Mouse (Mus musculus): ENCODE results near the gene Exoc4. TPM values are rescaled to one million over a fixed set of nuclear protein-coding genes. Genes with fewer than 3 reads are reported as not detected.

Exoc4 gene
- polyA plus RNA-seq, 1 experiment from 2014 or later, result 9.5 TPM

DNA sequence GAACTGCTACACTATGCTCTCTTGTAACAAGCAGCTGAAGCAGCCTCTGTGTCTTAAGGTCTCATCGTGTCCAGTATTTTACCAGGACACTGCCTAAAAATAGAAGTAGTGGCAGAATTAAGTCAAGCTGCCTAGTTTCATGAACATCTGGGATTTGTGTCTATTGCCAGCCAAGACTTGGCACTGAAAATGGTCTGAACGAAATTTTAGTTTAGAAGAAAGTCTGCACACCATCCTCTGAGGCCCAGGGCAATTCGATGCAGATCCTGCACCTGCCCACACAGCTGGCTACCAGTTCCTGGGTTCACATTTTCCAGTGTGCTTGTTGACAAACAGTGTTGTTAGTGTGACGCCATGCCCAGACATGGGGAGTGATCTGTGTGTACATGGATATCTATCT, 303.0 kb downstream of the Exoc4 start:
- Histone ChIP-seq H3K4me2 (replicated peaks; ENCODE audit: low read depth) (no peak overlapping the region), H3K4me1 (replicated peaks; ENCODE audit: control insufficient read depth, insufficient read depth) (no peaks in the 10 kb centered on the region), H3K27me3 (ENCODE audit: control insufficient read depth, insufficient read depth, low read length) (no peaks in the 10 kb centered on the region), H3K27ac (replicated peaks) (no peak overlapping the region), H3K9me3 (ENCODE audit: control insufficient read depth, low read length) (no peaks in the 10 kb centered on the region), H3K36me3 (ENCODE audit: control insufficient read depth, insufficient read depth, low read length) (no peaks in the 10 kb centered on the region), H3K9ac (ENCODE audit: low read length) (no peak overlapping the region), H3K4me3 (ENCODE audit: low read depth, low read length) (no peak overlapping the region)
- TF ChIP-seq CTCF (IDR thresholded peaks at IDR 0.05; ENCODE audit: low read depth) (no peak), EP300 (optimal IDR thresholded peaks at IDR 0.05) (no peak)
- 71% methylated on average over 4 of the region's 4 CpGs for WGBS
- ATAC-seq (ENCODE audit: low FRiP score, low TSS enrichment), result no peak
- no peak for DNase-seq (ENCODE audit: low spot score)

- H3K27me3 ChIP-seq (ENCODE audit: control insufficient read depth, insufficient read depth, low read length), result no peaks in the 10 kb centered on the region
- DNase-seq (ENCODE audit: low spot score) (no peak), ATAC-seq (ENCODE audit: low FRiP score, low TSS enrichment) (no peak)
- 78% methylated on average over 1 of the region's 1 CpGs for WGBS
- H3K9me3 ChIP-seq (ENCODE audit: control insufficient read depth, low read length), result no peaks in the 10 kb centered on the region
- no peaks in the 10 kb centered on the region for H3K36me3 ChIP-seq (ENCODE audit: control insufficient read depth, insufficient read depth, low read length)
- H3K9ac ChIP-seq (ENCODE audit: low read length), result no peak overlapping the region
- no peak overlapping the region for H3K4me2 ChIP-seq (replicated peaks; ENCODE audit: low read depth)
- TF ChIP-seq EP300 (optimal IDR thresholded peaks at IDR 0.05) (no peak), CTCF (IDR thresholded peaks at IDR 0.05; ENCODE audit: low read depth) (no peak)
- H3K4me1 ChIP-seq (replicated peaks; ENCODE audit: control insufficient read depth, insufficient read depth), result no peaks in the 10 kb centered on the region
- H3K27ac ChIP-seq (replicated peaks), result no peak overlapping the region
- H3K4me3 ChIP-seq (ENCODE audit: low read depth, low read length), result no peak overlapping the region
These were observed 312.0 kb downstream of the Exoc4 start for GRCm38 (mm10) chr6:33560925-33561324.

- 77% methylated on average over 2 of the region's 2 CpGs for WGBS
These were observed 313.0 kb downstream of the Exoc4 start for GRCm38 (mm10) chr6:33561911-33562310.

GRCm38 (mm10) chr6:33575947-33576346, 327.1 kb downstream of the Exoc4 start:
- TF ChIP-seq EP300 (optimal IDR thresholded peaks at IDR 0.05), result no peak
- TF ChIP-seq CTCF (IDR thresholded peaks at IDR 0.05; ENCODE audit: low read depth), result no peak
- no peaks in the 10 kb centered on the region for H3K27me3 ChIP-seq (ENCODE audit: control insufficient read depth, insufficient read depth, low read length)
- H3K4me1 ChIP-seq (replicated peaks; ENCODE audit: control insufficient read depth, insufficient read depth), result no peaks in the 10 kb centered on the region
- H3K36me3 ChIP-seq (ENCODE audit: control insufficient read depth, insufficient read depth, low read length), result no peaks in the 10 kb centered on the region
- no peak overlapping the region for H3K4me3 ChIP-seq (ENCODE audit: low read depth, low read length)
- DNase-seq (ENCODE audit: low spot score), result no peak
- ATAC-seq (ENCODE audit: low FRiP score, low TSS enrichment), result no peak
- no peak overlapping the region for H3K27ac ChIP-seq (replicated peaks)
- H3K9ac ChIP-seq (ENCODE audit: low read length), result no peak overlapping the region
- no peak overlapping the region for H3K4me2 ChIP-seq (replicated peaks; ENCODE audit: low read depth)
- no peaks in the 10 kb centered on the region for H3K9me3 ChIP-seq (ENCODE audit: control insufficient read depth, low read length)
- 83% methylated on average over 4 of the region's 4 CpGs for WGBS

More at GRCm38 (mm10) chr6:33561911-33562310, 313.0 kb downstream of the Exoc4 start:
- DNase-seq (ENCODE audit: low spot score) (no peak), ATAC-seq (ENCODE audit: low FRiP score, low TSS enrichment) (no peak)
- H3K4me1 ChIP-seq (replicated peaks; ENCODE audit: control insufficient read depth, insufficient read depth), result no peaks in the 10 kb centered on the region
- TF ChIP-seq EP300 (optimal IDR thresholded peaks at IDR 0.05), result no peak
- TF ChIP-seq CTCF (IDR thresholded peaks at IDR 0.05; ENCODE audit: low read depth), result no peak
- H3K27ac ChIP-seq (replicated peaks), result no peak overlapping the region
- H3K36me3 ChIP-seq (ENCODE audit: control insufficient read depth, insufficient read depth, low read length), result no peaks in the 10 kb centered on the region
- H3K9me3 ChIP-seq (ENCODE audit: control insufficient read depth, low read length), result no peaks in the 10 kb centered on the region
- no peaks in the 10 kb centered on the region for H3K27me3 ChIP-seq (ENCODE audit: control insufficient read depth, insufficient read depth, low read length)
- H3K4me3 ChIP-seq (ENCODE audit: low read depth, low read length), result no peak overlapping the region
- H3K9ac ChIP-seq (ENCODE audit: low read length), result no peak overlapping the region
- no peak overlapping the region for H3K4me2 ChIP-seq (replicated peaks; ENCODE audit: low read depth)

- no peak for DNase-seq (ENCODE audit: low spot score)
- no peak overlapping the region for H3K4me3 ChIP-seq (ENCODE audit: low read depth, low read length)
- WGBS, result 86% methylated on average over 4 of the region's 4 CpGs
- H3K27me3 ChIP-seq (ENCODE audit: control insufficient read depth, insufficient read depth, low read length), result no peaks in the 10 kb centered on the region
- no peaks in the 10 kb centered on the region for H3K9me3 ChIP-seq (ENCODE audit: control insufficient read depth, low read length)
- no peak for ATAC-seq (ENCODE audit: low FRiP score, low TSS enrichment)
- no peak overlapping the region for H3K27ac ChIP-seq (replicated peaks)
- TF ChIP-seq EP300 (optimal IDR thresholded peaks at IDR 0.05), result no peak
- no peak for TF ChIP-seq CTCF (IDR thresholded peaks at IDR 0.05; ENCODE audit: low read depth)
- H3K36me3 ChIP-seq (ENCODE audit: control insufficient read depth, insufficient read depth, low read length), result no peaks in the 10 kb centered on the region
- H3K4me2 ChIP-seq (replicated peaks; ENCODE audit: low read depth), result no peak overlapping the region
- H3K4me1 ChIP-seq (replicated peaks; ENCODE audit: control insufficient read depth, insufficient read depth), result no peaks in the 10 kb centered on the region
- H3K9ac ChIP-seq (ENCODE audit: low read length), result no peak overlapping the region
These were observed 359.6 kb downstream of the Exoc4 start for GRCm38 (mm10) chr6:33608469-33608868.

DNA sequence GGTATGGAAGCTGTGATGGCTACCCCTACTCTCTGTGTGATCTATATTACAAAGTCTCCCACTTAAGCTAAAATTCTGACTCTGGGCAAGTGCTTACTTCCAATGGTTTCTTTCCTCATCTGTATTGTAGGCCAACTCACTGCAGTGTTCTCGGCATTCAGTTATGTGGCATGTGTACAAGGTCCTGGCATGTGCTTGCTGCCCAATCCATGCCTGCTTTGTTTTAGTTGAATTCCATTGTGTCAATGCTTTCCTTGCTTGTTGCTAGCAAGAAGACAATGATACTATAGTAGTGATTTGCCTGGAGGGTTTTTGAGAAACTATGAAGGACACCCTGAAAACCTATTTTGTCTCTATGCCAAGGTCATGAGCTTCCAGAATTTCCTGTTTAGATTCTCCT, 365.1 kb downstream of the Exoc4 start:
- no peaks in the 10 kb centered on the region for H3K36me3 ChIP-seq (ENCODE audit: control insufficient read depth, insufficient read depth, low read length)
- H3K4me3 ChIP-seq (ENCODE audit: low read depth, low read length), result no peak overlapping the region
- H3K9ac ChIP-seq (ENCODE audit: low read length), result no peak overlapping the region
- 44% methylated on average over 1 of the region's 1 CpGs for WGBS
- H3K9me3 ChIP-seq (ENCODE audit: control insufficient read depth, low read length), result no peaks in the 10 kb centered on the region
- H3K4me2 ChIP-seq (replicated peaks; ENCODE audit: low read depth), result no peak overlapping the region
- no peaks in the 10 kb centered on the region for H3K4me1 ChIP-seq (replicated peaks; ENCODE audit: control insufficient read depth, insufficient read depth)
- no peaks in the 10 kb centered on the region for H3K27me3 ChIP-seq (ENCODE audit: control insufficient read depth, insufficient read depth, low read length)
- H3K27ac ChIP-seq (replicated peaks), result no peak overlapping the region
- DNase-seq (ENCODE audit: low spot score) (no peak), ATAC-seq (ENCODE audit: low FRiP score, low TSS enrichment) (no peak)
- TF ChIP-seq EP300 (optimal IDR thresholded peaks at IDR 0.05) (no peak), CTCF (IDR thresholded peaks at IDR 0.05; ENCODE audit: low read depth) (no peak)
